Mouse (Mus musculus): Measurements from ENCODE around the gene St6gal1.

DNA sequence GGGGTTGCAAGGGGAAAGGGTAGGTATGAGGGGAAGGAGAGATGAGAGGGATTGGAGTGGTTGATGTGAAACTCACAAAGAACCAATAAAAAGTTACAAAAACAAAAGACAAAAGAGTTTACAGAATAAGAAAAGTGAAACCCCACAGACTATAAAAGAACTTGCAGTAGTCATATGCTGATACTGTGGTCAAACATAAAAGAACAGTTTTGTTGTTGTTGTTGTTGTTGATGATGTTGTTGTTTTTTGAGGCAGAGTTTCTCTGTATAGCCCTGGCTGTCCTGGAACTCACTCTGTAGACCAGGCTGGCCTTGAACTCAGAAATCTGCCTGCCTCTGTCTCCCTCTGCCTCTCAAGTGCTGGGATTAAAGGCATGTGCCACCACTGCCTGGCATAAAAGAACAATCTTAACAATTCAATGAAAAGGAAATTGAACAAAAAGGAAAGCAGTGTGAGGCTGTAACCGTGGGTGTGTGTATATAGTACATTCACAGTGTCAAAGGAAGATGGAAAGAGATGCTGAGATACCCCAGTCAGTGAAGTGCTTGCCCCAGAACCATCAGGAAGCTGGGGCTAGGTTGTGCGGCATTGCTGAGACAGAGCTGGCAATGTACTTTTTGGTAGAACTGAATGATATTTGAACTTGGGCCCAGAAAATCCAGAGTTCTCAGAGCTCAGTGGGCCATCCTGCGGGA lies 155.1 kb downstream of the St6gal1 start:
- no peak for TF ChIP-seq CTCF (IDR thresholded peaks at IDR 0.05; ENCODE audit: borderline replicate concordance, extremely low read depth, insufficient read depth, insufficient read length)
- TF ChIP-seq POLR2A (IDR thresholded peaks at IDR 0.05; ENCODE audit: borderline replicate concordance, extremely low read depth, insufficient read depth, insufficient read length, poor library complexity, severe bottlenecking) = no peak

All from brain, embryonic 14.5 days (tissue).